Mouse (Mus musculus) CD4-positive, CD25-positive, alpha-beta regulatory T cell (primary cell): ENCODE data around the gene Smu1. TPM values are rescaled to one million over a fixed set of nuclear protein-coding genes. Genes with fewer than 3 reads are reported as not detected.

Experiments used
- polyA plus RNA-seq: library from polyadenylated mRNA; unstranded; fragments of 100-300 nt; shearing (Covaris generic); gene quantifications from one replicate; pipeline ENCODE4 v1.2.1, GENCODE M21; 2017

Smu1 gene
- polyA plus RNA-seq: 135 TPM

GRCm38 (mm10) chr4:40757780-40758420, at the start of gene Smu1:
TSS of gene Smu1 (minus strand) at chr4:40757923.

DNA sequence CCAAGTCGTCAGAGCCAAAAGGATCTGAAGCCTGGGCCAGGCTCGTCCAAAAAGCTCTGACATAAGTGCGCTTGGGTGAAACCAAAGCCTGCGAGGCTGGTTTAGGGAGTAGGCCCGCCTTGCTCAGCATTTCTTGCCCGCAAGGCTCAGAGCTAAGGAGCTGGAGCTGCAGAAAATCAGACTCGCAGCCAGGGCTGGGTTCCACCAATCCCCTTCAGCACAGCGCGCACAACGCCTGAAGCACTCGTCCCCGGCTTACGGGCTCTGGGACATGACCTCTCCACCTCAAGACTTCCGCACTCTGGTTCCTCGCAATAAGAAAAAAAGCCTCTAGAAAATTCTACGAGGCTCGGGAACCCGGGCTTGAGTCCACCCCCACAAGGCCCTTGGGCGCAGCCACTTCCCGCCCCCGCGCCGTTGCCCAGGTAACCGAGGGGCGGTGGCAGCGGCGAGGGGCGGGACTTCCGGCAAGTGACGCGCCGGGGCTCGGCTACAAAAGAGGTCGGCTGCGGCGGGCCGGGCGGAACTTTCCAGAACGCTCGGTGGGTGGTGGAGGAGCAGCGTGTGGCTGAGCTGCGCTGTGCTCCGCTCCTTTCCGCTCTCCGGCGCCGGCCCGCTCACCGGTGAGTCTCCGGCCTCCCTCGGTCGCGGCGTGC, 35.6 kb downstream of the Smu1 start, which contains the start of gene Dnaja1:
TSS of gene Dnaja1 (plus strand) at position 140 of the 656 bp plus-strand sequence.

DNA sequence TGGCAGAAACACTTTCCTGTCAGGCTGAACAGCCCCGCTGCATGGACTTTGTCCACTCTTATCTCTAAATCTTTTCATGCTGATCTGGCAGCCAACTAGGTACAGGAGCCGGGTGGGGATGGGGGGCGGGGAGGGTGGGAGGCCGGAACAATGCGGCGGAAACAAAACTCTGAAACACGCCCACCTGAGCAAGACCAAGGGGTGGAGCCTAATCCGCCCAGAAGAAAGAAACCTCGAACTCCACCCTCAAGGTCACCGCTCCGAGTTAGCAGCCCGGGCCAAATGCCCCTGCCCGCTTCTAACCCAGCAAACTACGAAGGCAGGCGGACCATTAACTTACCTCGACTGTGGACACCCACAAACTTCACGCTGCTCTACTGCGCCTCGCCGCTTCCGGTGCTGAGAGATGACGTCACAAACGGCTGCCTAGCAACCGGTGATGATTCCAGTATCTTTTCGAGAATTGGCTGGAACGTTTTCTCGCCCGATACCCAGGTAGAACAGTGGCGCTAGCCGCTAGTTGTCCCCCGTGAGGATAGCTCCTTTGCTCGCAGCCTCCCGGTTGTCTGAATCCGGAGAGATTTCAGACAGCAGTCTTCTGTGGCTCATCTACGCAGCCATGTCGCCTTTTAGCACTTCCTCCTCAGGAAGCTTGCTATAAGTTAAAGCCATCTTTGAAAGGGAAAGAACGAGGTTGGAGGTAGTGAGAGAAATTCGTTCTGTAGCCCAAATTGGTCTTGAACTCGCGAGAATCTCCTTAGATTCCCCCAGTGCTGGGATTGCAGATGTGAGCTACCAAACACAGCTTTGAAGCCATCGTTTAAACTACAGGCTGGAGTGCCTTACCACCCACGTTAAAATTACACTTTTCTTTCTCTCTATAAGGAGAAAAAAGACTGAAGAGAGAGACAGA, 54.7 kb downstream of the Smu1 start, which contains the start of gene Aptx:
TSS of gene Aptx (minus strand) at position 398 of the 913 bp plus-strand sequence.

Other genes starting within 250 kb of the Smu1 start
- gene Aptx, start 54.7 kb downstream of the Smu1 start, polyA plus RNA-seq: 31.1 TPM
- gene Dnaja1, start 35.8 kb downstream of the Smu1 start, polyA plus RNA-seq: 252 TPM
- 75.9 TPM for gene B4galt1, start 96.1 kb upstream of the Smu1 start, polyA plus RNA-seq
- gene Spink4, start 162.1 kb upstream of the Smu1 start, polyA plus RNA-seq: not detected
- 207 TPM for gene Bag1, start 190.4 kb upstream of the Smu1 start, polyA plus RNA-seq
- gene Chmp5, start 190.5 kb upstream of the Smu1 start, polyA plus RNA-seq: 85.2 TPM
- gene Nfx1, start 213.0 kb upstream of the Smu1 start, polyA plus RNA-seq: 110 TPM